21 mouse cellular contexts compared by ENCODE assay signal in the genomic region with DNA sequence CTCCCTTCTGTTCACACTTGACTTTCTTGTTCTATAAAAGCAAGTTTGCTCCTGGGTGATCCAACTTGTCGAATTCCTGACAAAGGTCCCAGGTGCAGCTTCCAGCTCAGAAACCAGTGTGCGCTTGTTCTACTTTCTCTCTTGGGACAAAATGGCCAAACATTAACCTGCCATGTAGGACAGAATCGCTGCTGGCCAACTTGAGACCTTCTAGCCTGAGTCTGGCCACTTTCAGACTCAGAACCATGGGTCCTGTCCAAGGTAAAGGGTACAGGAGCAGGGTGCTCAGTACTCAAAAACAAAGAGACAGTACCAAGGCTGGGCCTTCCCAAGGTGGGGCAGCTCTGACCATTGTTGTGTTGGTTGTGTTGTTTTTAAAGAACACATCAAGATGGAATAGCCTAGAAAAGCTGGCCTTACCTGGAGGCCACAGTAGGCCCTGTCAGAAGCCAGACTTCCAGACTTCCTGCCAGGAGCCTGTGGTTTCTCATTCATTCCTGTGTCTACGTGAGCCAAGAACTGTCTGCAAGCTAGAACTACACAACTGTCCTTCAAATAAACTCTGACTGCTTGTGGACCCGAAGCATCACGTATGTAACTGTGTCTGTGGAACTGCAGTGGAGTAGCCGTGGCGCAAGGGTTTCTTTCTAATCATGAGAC. TPM values are rescaled to one million over a fixed set of nuclear protein-coding genes. Genes with fewer than 3 reads are reported as not detected.
DNase-seq lines count a peak whose midpoint lies in the region; ATAC-seq and TF ChIP-seq lines count a peak whose summit lies in the region.
"Had no signal": no experiment of that assay in that cellular context is flagged by ENCODE, and none has a peak within 500 bp of the region (broad histone marks: within the 10 kb centered on the region; RNA-seq: fewer than 3 reads in every experiment).

No protein-coding gene starts in this region.

- 70% methylated on average over 8 of the region's 8 CpGs for WGBS in liver, adult 2 months
- WGBS in liver, embryonic 11.5 days: 79% methylated on average over 8 of the region's 8 CpGs

- no peaks in the 10 kb centered on the region for H3K9me3 ChIP-seq in liver, embryonic 11.5 days (ENCODE audit: control insufficient read depth, low read length)
- H3K9me3 ChIP-seq: embryonic facial prominence, embryonic 10.5 days; forebrain, embryonic 10.5 days; hindbrain, embryonic 12.5 days had no signal

- no peak for TF ChIP-seq POLR2A in liver, adult 2 months (IDR thresholded peaks at IDR 0.05; ENCODE audit: extremely low read depth, insufficient read depth, low read length)

- no peak for TF ChIP-seq CTCF in liver, adult 2 months (IDR thresholded peaks at IDR 0.05; ENCODE audit: low read depth, low read length)

- H3K27ac ChIP-seq in liver, adult 2 months (replicated peaks; ENCODE audit: insufficient read depth, low read depth, low read length): no peak overlapping the region
- no peak overlapping the region for H3K27ac ChIP-seq in liver, embryonic 11.5 days (ENCODE audit: low read depth, low read length)
- H3K27ac ChIP-seq: embryonic facial prominence, embryonic 10.5 days; forebrain, embryonic 10.5 days; hindbrain, embryonic 12.5 days had no signal

- DNase-seq in kidney, adult 11 months: peak; percentile 56
- DNase-seq in kidney, postnatal 4 days: no peak
- DNase-seq in liver, adult 2 months (ENCODE audit: extremely low read depth, low read depth, low spot score): peak; percentile 60
- DNase-seq in liver, embryonic 11.5 days (ENCODE audit: low spot score): no peak
- peak; percentile 27 for DNase-seq in kidney, postnatal 10 days
- DNase-seq in thymus, postnatal 10 days (ENCODE audit: low spot score in 2 of 2): no peak
- DNase-seq in lung, postnatal 14 days: no peak
- DNase-seq: adrenal gland, adult 8-10 months; adrenal gland, postnatal 36 days; cerebellum, adult 2 months; gastrocnemius, postnatal 10 days; heart, postnatal 10 days; heart, postnatal 4 days had no signal

- H3K4me3 ChIP-seq in liver, adult 2 months (ENCODE audit: insufficient read depth, low read depth, low read length): no peak overlapping the region
- no peak overlapping the region for H3K4me3 ChIP-seq in liver, embryonic 11.5 days (ENCODE audit: low read depth, low read length)
- H3K4me3 ChIP-seq: embryonic facial prominence, embryonic 10.5 days; forebrain, embryonic 10.5 days; hindbrain, embryonic 12.5 days had no signal

- no peak overlapping the region for H3K9ac ChIP-seq in liver, adult 2 months (ENCODE audit: low read depth, low read length)
- no peak overlapping the region for H3K9ac ChIP-seq in liver, embryonic 11.5 days (ENCODE audit: low read depth, low read length)
- H3K9ac ChIP-seq: hindbrain, embryonic 12.5 days had no signal

- no peak for ATAC-seq in liver, embryonic 11.5 days (replicated peaks; ENCODE audit: low FRiP score)
- ATAC-seq: forebrain, embryonic 14.5 days; hindbrain, embryonic 16.5 days had no signal

- peaks cover 1% of the 10 kb centered on the region; the same call in 1 of the 2 replicates for H3K36me3 ChIP-seq in liver, adult 2 months (ENCODE audit: control insufficient read depth, insufficient read depth, low read length)
- H3K36me3 ChIP-seq in liver, embryonic 11.5 days (ENCODE audit: control insufficient read depth, insufficient read depth, low read length): no peaks in the 10 kb centered on the region
- H3K36me3 ChIP-seq: forebrain, embryonic 10.5 days had no signal

- H3K79me2 ChIP-seq in liver, adult 2 months (ENCODE audit: control insufficient read depth, insufficient read depth, low read length): no peaks in the 10 kb centered on the region

- no peaks in the 10 kb centered on the region for H3K27me3 ChIP-seq in liver, adult 2 months (ENCODE audit: control insufficient read depth, insufficient read depth, low read length)
- no peaks in the 10 kb centered on the region for H3K27me3 ChIP-seq in liver, embryonic 11.5 days (replicated peaks; ENCODE audit: control insufficient read depth, insufficient read depth, low read length)
- H3K27me3 ChIP-seq: hindbrain, embryonic 12.5 days had no signal

- H3K4me1 ChIP-seq in liver, adult 2 months (ENCODE audit: control insufficient read depth, insufficient read depth, low read length): no peaks in the 10 kb centered on the region
- no peaks in the 10 kb centered on the region for H3K4me1 ChIP-seq in liver, embryonic 11.5 days (replicated peaks; ENCODE audit: control insufficient read depth, insufficient read depth, low read length)

- no peak overlapping the region for H3K4me2 ChIP-seq in liver, embryonic 11.5 days
- H3K4me2 ChIP-seq: hindbrain, embryonic 12.5 days had no signal

RNA-seq across cellular contexts. Expression of gene Setd4, which starts 25.4 kb away (rescaled TPM):
- total RNA-seq in liver, adult 2 months (2014; rRNA removed): 9.7 and 10.1 TPM in 2 replicates
- polyA plus RNA-seq in liver, adult 2 months (2012; rRNA removed): 7.9 and 10.4 TPM in 2 replicates
- polyA plus RNA-seq in liver, embryonic 11.5 days (2014; fragmentation: Nextera tagmentation; extraction: Ambion mirVana): 11.1 and 13.4 TPM in 2 replicates

RNA-seq across cellular contexts. Expression of gene Cbr1, which starts 27.2 kb away (rescaled TPM):
- 125 and 126 TPM in 2 replicates for total RNA-seq in liver, adult 2 months (2014; rRNA removed)
- 194 and 308 TPM in 2 replicates for polyA plus RNA-seq in liver, adult 2 months (2012; rRNA removed)
- 44.3 and 49.3 TPM in 2 replicates for polyA plus RNA-seq in liver, embryonic 11.5 days (2014; fragmentation: Nextera tagmentation; extraction: Ambion mirVana)

RNA-seq across cellular contexts. Expression of gene Gm5678, which starts 49.4 kb away (rescaled TPM):
- not detected in 2 replicates for total RNA-seq in liver, adult 2 months (2014; rRNA removed)
- polyA plus RNA-seq in liver, adult 2 months (2012; rRNA removed): not detected in 2 replicates
- polyA plus RNA-seq in liver, embryonic 11.5 days (2014; fragmentation: Nextera tagmentation; extraction: Ambion mirVana): not detected in 2 replicates
- total RNA-seq: ES-E14 had no signal
- polyA plus RNA-seq: embryonic facial prominence, embryonic 10.5 days; embryonic facial prominence, embryonic 14.5 days; forebrain, embryonic 10.5 days; forebrain, embryonic 14.5 days; heart, embryonic 14.5 days; hindbrain, embryonic 12.5 days; hindbrain, embryonic 16.5 days had no signal

Comparison
In these comparisons a context has a peak if more than half of its experiments do, and no peak if none do; other contexts are left out.
1. DNase-seq: peak in kidney, adult 11 months (single experiment), liver, adult 2 months (single experiment) and kidney, postnatal 10 days (single experiment); none in kidney, postnatal 4 days (0 of 2), liver, embryonic 11.5 days (single experiment), thymus, postnatal 10 days (0 of 2) and lung, postnatal 14 days (single experiment).